Mouse (Mus musculus) MEL (cell line): ENCODE results near the gene Fzd5. TPM values are rescaled to one million over a fixed set of nuclear protein-coding genes. Genes with fewer than 3 reads are reported as not detected.
A peak's percentile ranks its signal among the peaks of the same experiment; 100 is the strongest.

ENCODE experiments used
- DNase-seq: peaks from one replicate; pipeline ENCODE4 v3.0.0; 2011; ENCODE audit warnings: low read depth, low spot score
- H3K27ac ChIP-seq: 2 replicates; pipeline ENCODE4 v1.5.1; 2012; ENCODE audit warnings: low read depth, mild to moderate bottlenecking, control low read depth, low read length, moderate library complexity; ENCODE audit not compliant: control insufficient read depth
- H3K27me3 ChIP-seq, 2 experiments: fragments of 150-350 bp in 1 of 2; sonication (generic) in 1 of 2; 2 replicates each; pipeline ENCODE4 v1.6.1; 2012; ENCODE audit warnings: low read length in 2 of 2, mild to moderate bottlenecking in 2 of 2, improper control_type of control experiment in 1 of 2, moderate library complexity in 1 of 2; ENCODE audit not compliant: insufficient read depth in 2 of 2, control insufficient read depth in 1 of 2
- H3K36me3 ChIP-seq, 2 experiments: 2 replicates each; pipeline ENCODE4 v1.6.1; 2012 to 2014; ENCODE audit warnings: low read length in 2 of 2, improper control_type of control experiment in 1 of 2, inconsistent platforms in 1 of 2, mild to moderate bottlenecking in 1 of 2; ENCODE audit not compliant: insufficient read depth in 2 of 2, control insufficient read depth in 1 of 2
- H3K4me1 ChIP-seq, 2 experiments: fragments of 150-350 bp in 1 of 2; sonication (generic) in 1 of 2; 2 replicates each; pipeline ENCODE4 v1.6.1; 2012; ENCODE audit warnings: low read length in 2 of 2, improper control_type of control experiment in 1 of 2, mild to moderate bottlenecking in 1 of 2; ENCODE audit not compliant: insufficient read depth in 2 of 2, control insufficient read depth in 1 of 2
- H3K4me3 ChIP-seq, 2 experiments: fragments of 150-350 bp in 1 of 2; sonication (generic) in 1 of 2; 2 replicates each; pipeline ENCODE4 v1.5.1; 2012; ENCODE audit warnings: low read depth in 2 of 2, low read length in 2 of 2, mild to moderate bottlenecking in 2 of 2, moderate library complexity in 2 of 2, control low read depth in 1 of 2, improper control_type of control experiment in 1 of 2; ENCODE audit not compliant: control insufficient read depth in 1 of 2, insufficient read depth in 1 of 2
- H3K79me2 ChIP-seq: 2 replicates; pipeline ENCODE4 v1.6.1; 2012; ENCODE audit warnings: mild to moderate bottlenecking, low read length, moderate library complexity; ENCODE audit not compliant: control insufficient read depth, poor library complexity, insufficient read depth
- H3K9ac ChIP-seq: 2 replicates; pipeline ENCODE4 v1.6.1; 2012; ENCODE audit warnings: low read depth, mild to moderate bottlenecking, control low read depth, low read length, moderate library complexity; ENCODE audit not compliant: control insufficient read depth, poor library complexity, severe bottlenecking
- H3K9me3 ChIP-seq: fragments of 150-350 bp; sonication (generic); replicated peaks from 2 replicates; pipeline ENCODE4 v1.6.1; 2012; ENCODE audit warnings: mild to moderate bottlenecking, low read length, improper control_type of control experiment, moderate library complexity; ENCODE audit not compliant: insufficient read depth
- CTCF ChIP-seq, 3 experiments: IDR thresholded peaks in 2 of 3; conservative IDR thresholded peaks in 1 of 3; 2 replicates each; pipeline ENCODE4 v1.5.1; 2011 to 2012; ENCODE audit warnings: low read length in 3 of 3, low read depth in 2 of 3, mild to moderate bottlenecking in 2 of 3, improper control_type of control experiment in 1 of 3, inconsistent platforms in 1 of 3, mixed read lengths in 1 of 3, moderate library complexity in 1 of 3; ENCODE audit not compliant: control insufficient read depth in 1 of 3, insufficient read depth in 1 of 3, poor library complexity in 1 of 3, severe bottlenecking in 1 of 3
- GABPA ChIP-seq: IDR thresholded peaks from 2 replicates; pipeline ENCODE4 v1.6.1; 2012; ENCODE audit warnings: low read depth, mild to moderate bottlenecking, inconsistent platforms, low read length, improper control_type of control experiment, moderate library complexity
- GATA1 ChIP-seq: IDR thresholded peaks from 2 replicates; pipeline ENCODE4 v1.6.1; 2011; ENCODE audit warnings: low read depth, low read length, improper control_type of control experiment
- MAFK ChIP-seq: IDR thresholded peaks from 2 replicates; pipeline ENCODE4 v1.6.1; 2011; ENCODE audit warnings: low read depth, mild to moderate bottlenecking, low read length, improper control_type of control experiment, borderline replicate concordance
- MAZ ChIP-seq: IDR thresholded peaks from 2 replicates; pipeline ENCODE4 v1.6.1; 2012; ENCODE audit warnings: low read depth, mild to moderate bottlenecking, inconsistent platforms, low read length, improper control_type of control experiment
- MXI1 ChIP-seq: IDR thresholded peaks from 2 replicates; pipeline ENCODE4 v1.6.1; 2011; ENCODE audit warnings: mild to moderate bottlenecking, low read depth, low read length, improper control_type of control experiment
- MYC ChIP-seq: IDR thresholded peaks from 2 replicates; pipeline ENCODE4 v1.6.1; 2011; ENCODE audit warnings: low read depth, mild to moderate bottlenecking, low read length, improper control_type of control experiment, moderate library complexity
- NELFE ChIP-seq: IDR thresholded peaks from 2 replicates; pipeline ENCODE4 v1.6.1; 2011; ENCODE audit warnings: low read depth, low read length, improper control_type of control experiment
- RAD21 ChIP-seq: IDR thresholded peaks from 2 replicates; pipeline ENCODE4 v1.6.1; 2011; ENCODE audit warnings: mild to moderate bottlenecking, low read depth, low read length, improper control_type of control experiment
- RCOR1 ChIP-seq: IDR thresholded peaks from 2 replicates; pipeline ENCODE4 v1.6.1; 2012; ENCODE audit warnings: low read depth, mild to moderate bottlenecking, inconsistent platforms, low read length, improper control_type of control experiment
- SIN3A ChIP-seq: IDR thresholded peaks from 2 replicates; pipeline ENCODE4 v1.6.1; 2012; ENCODE audit warnings: low read length, improper control_type of control experiment, inconsistent platforms
- UBTF ChIP-seq: IDR thresholded peaks from 2 replicates; pipeline ENCODE4 v1.6.1; 2012; ENCODE audit warnings: low read depth, mild to moderate bottlenecking, inconsistent platforms, low read length, improper control_type of control experiment, moderate library complexity, borderline replicate concordance; ENCODE audit not compliant: insufficient read depth
- polyA plus RNA-seq, 2 experiments: library from polyadenylated mRNA; stranded (reverse) in 1 of 2; unstranded in 1 of 2; fragments of >175 nt in 1 of 2; fragments of >200 nt in 1 of 2; gene quantifications; 2 replicates each; pipeline versions ENCODE4 v1.2.1 to v1.2.4; 2012; ENCODE audit warnings: low replicate concordance in 2 of 2, low read depth in 1 of 2; ENCODE audit not compliant: insufficient read length in 2 of 2, insufficient read depth in 1 of 2, missing spikeins in 1 of 2
- total RNA-seq: library from RNA; depleted of rRNA; stranded (reverse); fragments of 300-350 nt; gene quantifications from 2 replicates; pipeline ENCODE4 v1.2.3, GENCODE M21; 2012

The Fzd5 gene
- total and polyA plus RNA-seq, 3 experiments: 1.4 to 2.9 TPM; not detected in 1

GRCm38 (mm10) chr1:64738661-64739082 lies 1.1 kb upstream of the Fzd5 start (continued):
- TF ChIP-seq CTCF (IDR thresholded peaks at IDR 0.05 in 2 of 3, conservative IDR thresholded peaks at IDR 0.05 in 1 of 3; ENCODE audit: control insufficient read depth in 1 of 3, insufficient read depth in 1 of 3, low read depth in 2 of 3, low read length in 3 of 3, poor library complexity in 1 of 3, severe bottlenecking in 1 of 3) (no peak), MAZ (peak; percentile 64)

GRCm38 (mm10) chr1:64738180-64738555 lies 617 bp upstream of the Fzd5 start:
- peaks cover 5 to 16% of the 10 kb centered on the region in 2 experiments for H3K4me1 ChIP-seq
- no peak for TF ChIP-seq MYC
- TF ChIP-seq UBTF: no peak
- no peak for TF ChIP-seq GATA1
- no peak for TF ChIP-seq MAFK
- TF ChIP-seq CTCF (IDR thresholded peaks at IDR 0.05 in 2 of 3, conservative IDR thresholded peaks at IDR 0.05 in 1 of 3; ENCODE audit: control insufficient read depth in 1 of 3, insufficient read depth in 1 of 3, low read depth in 2 of 3, low read length in 3 of 3, poor library complexity in 1 of 3, severe bottlenecking in 1 of 3): no peak
- TF ChIP-seq MXI1: no peak
- no peak for TF ChIP-seq GABPA
- no peak for TF ChIP-seq NELFE
- no peak for TF ChIP-seq MAZ
- no peaks in the 10 kb centered on the region for H3K9me3 ChIP-seq
- peak overlapping the region; percentile 35 for H3K27ac ChIP-seq
- no peaks in the 10 kb centered on the region for H3K27me3 ChIP-seq
- H3K36me3 ChIP-seq: peaks cover 0 to 8% of the 10 kb centered on the region in 2 experiments; a peak in 2 of 4 replicates
- DNase-seq: no peak
- H3K79me2 ChIP-seq: no peaks in the 10 kb centered on the region; the same call in 1 of the 2 replicates
- H3K4me3 ChIP-seq: peak overlapping the region; percentile 73 to 77
- peak overlapping the region; percentile 77 for H3K9ac ChIP-seq

GRCm38 (mm10) chr1:64736681-64737501 lies 660 bp downstream of the Fzd5 start:
- Histone ChIP-seq H3K27ac (peak overlapping the region; percentile 21; the same call in 1 of the 2 replicates), H3K36me3 (peaks cover 0 to 18% of the 10 kb centered on the region in 2 experiments; a peak in 2 of 4 replicates), H3K4me3 (peak overlapping the region; percentile 73 to 92), H3K9ac (peak overlapping the region; percentile 78), H3K27me3 (no peaks in the 10 kb centered on the region), H3K4me1 (peaks cover 11 to 26% of the 10 kb centered on the region in 2 experiments), H3K79me2 (no peaks in the 10 kb centered on the region; the same call in 1 of the 2 replicates), H3K9me3 (no peaks in the 10 kb centered on the region)
- peak; percentile 73 for DNase-seq
- peak; percentile 33; the same call in 1 of the 2 replicates for TF ChIP-seq SIN3A
- 0 out of 2 replicates have a peak, but pooled peaks have one; percentile 18 for TF ChIP-seq MXI1
- no peak for TF ChIP-seq RAD21
- peak; percentile 62 for TF ChIP-seq RCOR1
